Mouse (Mus musculus): ENCODE measurements around the gene Inhbb. TPM values are rescaled to one million over a fixed set of nuclear protein-coding genes. Genes with fewer than 3 reads are reported as not detected.

Inhbb gene
- polyA plus RNA-seq, 1 experiment, result 1.6 TPM

DNA sequence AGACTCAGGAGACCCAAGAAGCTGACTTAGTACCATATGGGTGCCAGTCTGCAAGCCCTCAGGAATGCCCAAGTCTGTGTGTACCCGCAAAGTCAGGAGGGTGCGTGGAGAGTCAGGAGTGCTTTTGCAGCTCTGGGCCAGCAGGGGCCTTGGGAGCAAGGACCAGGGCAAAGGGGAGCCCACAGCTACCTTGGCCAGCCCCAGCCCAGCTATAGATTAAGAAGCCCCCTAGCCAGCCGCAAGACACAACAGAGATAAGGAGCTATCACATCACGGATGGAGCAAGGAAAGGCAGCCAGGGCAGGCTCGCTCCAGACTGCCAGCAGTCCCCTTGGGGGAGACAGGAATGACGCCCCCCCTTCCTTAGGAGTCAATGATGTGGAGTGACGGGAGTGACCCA is 24.2 kb downstream of the Inhbb start:
- peaks cover 2% of the 10 kb centered on the region; the same call in 1 of the 2 replicates for H3K4me1 ChIP-seq (ENCODE audit: control insufficient read depth, insufficient read depth, insufficient read length, low read length)
- H3K36me3 ChIP-seq (ENCODE audit: control insufficient read depth, insufficient read depth, low read length), result no peaks in the 10 kb centered on the region
- H3K27ac ChIP-seq (ENCODE audit: insufficient read depth, low read depth, low read length), result no peak overlapping the region
- H3K4me3 ChIP-seq (ENCODE audit: low read depth, low read length), result no peak overlapping the region
- no peak for TF ChIP-seq POLR2A (IDR thresholded peaks at IDR 0.05; ENCODE audit: low read depth, low read length)
- no peak for TF ChIP-seq CTCF (IDR thresholded peaks at IDR 0.05; ENCODE audit: extremely low read depth, insufficient read length, insufficient replicate concordance, low read depth, low read length)
- WGBS, result 78% methylated on average over 7 of the region's 7 CpGs
- H3K27me3 ChIP-seq (ENCODE audit: control insufficient read depth, insufficient read depth, low read length), result no peaks in the 10 kb centered on the region

DNA sequence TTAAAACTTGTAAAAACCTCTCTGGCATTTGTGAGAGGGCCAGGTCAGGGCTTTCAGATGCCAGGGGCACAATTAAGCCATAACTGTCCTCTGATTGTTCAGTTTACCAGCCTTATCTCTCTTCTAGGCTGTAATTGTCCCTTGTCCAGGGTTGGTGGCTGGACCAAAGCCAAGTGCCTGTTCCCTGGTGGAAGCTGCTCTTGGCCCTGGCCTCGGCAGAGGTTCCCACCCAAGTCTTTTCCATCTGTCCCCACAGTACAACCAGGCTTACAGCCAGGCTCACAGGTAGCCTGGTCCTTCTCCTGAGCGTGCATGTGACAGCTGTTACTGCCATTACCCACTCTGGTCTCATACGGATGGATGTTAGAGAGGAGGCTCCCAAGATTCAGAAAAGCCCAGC is 30.7 kb downstream of the Inhbb start:
- 15% methylated on average over 3 of the region's 3 CpGs for WGBS
- TF ChIP-seq POLR2A (IDR thresholded peaks at IDR 0.05; ENCODE audit: low read depth, low read length), result no peak
- TF ChIP-seq CTCF (IDR thresholded peaks at IDR 0.05; ENCODE audit: extremely low read depth, insufficient read length, insufficient replicate concordance, low read depth, low read length), result no peak
- Histone ChIP-seq H3K27ac (ENCODE audit: insufficient read depth, low read depth, low read length) (no peak overlapping the region), H3K27me3 (ENCODE audit: control insufficient read depth, insufficient read depth, low read length) (peaks cover 3% of the 10 kb centered on the region; the same call in 1 of the 2 replicates), H3K4me1 (ENCODE audit: control insufficient read depth, insufficient read depth, insufficient read length, low read length) (peaks cover 13% of the 10 kb centered on the region; the same call in 1 of the 2 replicates), H3K36me3 (ENCODE audit: control insufficient read depth, insufficient read depth, low read length) (no peaks in the 10 kb centered on the region), H3K4me3 (ENCODE audit: low read depth, low read length) (no peak overlapping the region)

DNA sequence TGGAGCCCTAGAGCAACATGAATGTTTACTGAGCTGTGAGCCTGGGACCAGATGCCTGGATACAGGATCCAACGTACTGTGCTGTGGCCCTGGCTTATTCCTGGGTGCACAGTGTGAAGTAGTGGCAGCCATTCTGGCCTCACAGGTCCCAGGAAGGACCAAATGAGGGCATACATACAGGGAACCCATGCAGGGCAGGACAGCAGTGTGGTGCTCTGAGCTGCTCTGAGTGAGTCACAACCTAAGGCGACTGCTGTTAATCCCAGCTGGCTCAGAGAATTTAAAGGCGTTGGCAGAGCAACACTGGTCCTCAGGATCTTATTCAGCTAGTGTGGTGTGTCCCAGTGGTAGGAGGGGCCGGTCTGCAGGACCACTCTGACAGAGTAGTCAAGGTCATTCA is 31.4 kb downstream of the Inhbb start:
- no peak overlapping the region for H3K4me3 ChIP-seq (ENCODE audit: low read depth, low read length)
- no peak for TF ChIP-seq CTCF (IDR thresholded peaks at IDR 0.05; ENCODE audit: extremely low read depth, insufficient read length, insufficient replicate concordance, low read depth, low read length)
- peaks cover 3% of the 10 kb centered on the region; the same call in 1 of the 2 replicates for H3K27me3 ChIP-seq (ENCODE audit: control insufficient read depth, insufficient read depth, low read length)
- 40% methylated on average over 4 of the region's 4 CpGs for WGBS
- no peak overlapping the region for H3K27ac ChIP-seq (ENCODE audit: insufficient read depth, low read depth, low read length)
- peaks cover 13% of the 10 kb centered on the region; the same call in 1 of the 2 replicates for H3K4me1 ChIP-seq (ENCODE audit: control insufficient read depth, insufficient read depth, insufficient read length, low read length)
- H3K36me3 ChIP-seq (ENCODE audit: control insufficient read depth, insufficient read depth, low read length), result no peaks in the 10 kb centered on the region

DNA sequence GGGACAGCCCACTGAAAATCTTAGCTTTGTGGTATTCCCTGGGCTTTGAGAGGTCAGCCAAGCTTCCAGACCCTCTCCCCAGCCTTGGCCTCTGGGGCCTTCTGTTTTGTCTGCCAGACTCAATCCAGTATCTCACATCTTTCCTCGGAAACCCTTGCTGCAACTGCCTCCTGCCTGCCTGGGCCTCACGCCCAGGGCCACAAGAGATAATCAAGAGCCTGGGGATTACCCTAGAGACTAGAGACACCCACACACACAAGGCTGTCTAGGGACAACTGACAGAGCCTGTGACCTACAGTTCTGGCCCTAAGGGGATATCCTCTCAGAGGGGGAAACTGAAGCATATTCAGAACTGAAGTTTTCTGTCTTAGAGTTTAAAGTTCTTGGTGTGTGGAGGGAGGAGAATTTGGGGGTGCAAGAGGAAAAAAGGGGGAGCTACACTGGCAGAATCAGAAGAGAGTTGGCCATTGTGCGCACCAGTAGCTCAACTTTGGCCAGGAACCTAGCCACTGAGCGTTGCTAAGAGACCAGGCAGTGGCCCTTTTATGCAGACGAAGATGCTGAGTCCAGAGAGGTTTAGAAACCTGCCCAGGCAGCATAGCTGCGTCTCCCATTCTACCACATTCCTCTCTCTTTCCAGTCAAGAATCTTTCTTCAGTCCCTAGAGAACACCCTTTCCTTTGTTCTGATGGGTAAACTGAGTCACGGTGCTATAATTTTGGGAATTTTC is 32.1 kb downstream of the Inhbb start:
- TF ChIP-seq CTCF (IDR thresholded peaks at IDR 0.05; ENCODE audit: extremely low read depth, insufficient read length, insufficient replicate concordance, low read depth, low read length) (no peak), POLR2A (IDR thresholded peaks at IDR 0.05; ENCODE audit: low read depth, low read length) (no peak)
- peaks cover 13% of the 10 kb centered on the region; the same call in 1 of the 2 replicates for H3K4me1 ChIP-seq (ENCODE audit: control insufficient read depth, insufficient read depth, insufficient read length, low read length)
- no peak overlapping the region for H3K27ac ChIP-seq (ENCODE audit: insufficient read depth, low read depth, low read length)
- no peaks in the 10 kb centered on the region for H3K36me3 ChIP-seq (ENCODE audit: control insufficient read depth, insufficient read depth, low read length)
- 66% methylated on average over 7 of the region's 7 CpGs for WGBS
- H3K4me3 ChIP-seq (ENCODE audit: low read depth, low read length), result no peak overlapping the region
- peaks cover 3% of the 10 kb centered on the region; the same call in 1 of the 2 replicates for H3K27me3 ChIP-seq (ENCODE audit: control insufficient read depth, insufficient read depth, low read length)

DNA sequence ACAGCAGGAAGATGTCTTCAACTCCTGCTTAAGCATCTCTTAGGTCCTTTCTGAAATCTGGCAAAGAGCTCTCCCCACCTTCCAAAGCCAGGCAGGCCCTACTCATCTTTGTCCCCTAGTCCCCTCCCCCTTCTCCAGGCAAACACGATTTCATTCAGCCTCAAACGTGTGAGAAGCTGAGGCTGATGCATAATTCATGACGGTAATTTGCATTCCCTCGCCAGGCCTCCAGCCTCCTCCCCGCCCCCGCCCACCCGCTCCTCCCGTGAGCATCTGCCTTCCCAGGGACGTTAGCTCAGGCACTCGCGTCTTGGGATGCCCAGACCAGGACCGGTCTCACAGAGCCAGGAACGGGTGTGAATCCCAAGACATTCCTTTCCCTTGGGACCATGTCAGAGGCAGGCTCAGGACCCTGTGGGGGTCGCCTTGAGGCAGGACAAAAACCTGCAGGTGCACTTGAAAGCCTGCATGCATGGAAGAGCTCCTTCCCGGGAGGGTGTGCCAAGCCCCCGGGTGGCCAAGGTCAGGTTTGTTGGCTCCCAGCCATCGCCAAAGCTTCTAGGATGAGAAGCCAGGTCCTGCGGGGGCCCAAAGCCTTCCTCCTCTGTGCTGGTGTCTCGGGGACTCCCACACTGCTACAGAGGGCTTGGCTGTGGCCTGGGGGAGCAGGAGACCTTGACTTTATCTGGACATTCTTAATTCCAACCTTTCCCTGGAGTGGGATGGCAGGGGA is 33.2 kb downstream of the Inhbb start:
- no peaks in the 10 kb centered on the region for H3K36me3 ChIP-seq (ENCODE audit: control insufficient read depth, insufficient read depth, low read length)
- WGBS, result 6% methylated on average over 19 of the region's 19 CpGs
- TF ChIP-seq CTCF (IDR thresholded peaks at IDR 0.05; ENCODE audit: extremely low read depth, insufficient read length, insufficient replicate concordance, low read depth, low read length), result no peak
- no peak for TF ChIP-seq POLR2A (IDR thresholded peaks at IDR 0.05; ENCODE audit: low read depth, low read length)

DNA sequence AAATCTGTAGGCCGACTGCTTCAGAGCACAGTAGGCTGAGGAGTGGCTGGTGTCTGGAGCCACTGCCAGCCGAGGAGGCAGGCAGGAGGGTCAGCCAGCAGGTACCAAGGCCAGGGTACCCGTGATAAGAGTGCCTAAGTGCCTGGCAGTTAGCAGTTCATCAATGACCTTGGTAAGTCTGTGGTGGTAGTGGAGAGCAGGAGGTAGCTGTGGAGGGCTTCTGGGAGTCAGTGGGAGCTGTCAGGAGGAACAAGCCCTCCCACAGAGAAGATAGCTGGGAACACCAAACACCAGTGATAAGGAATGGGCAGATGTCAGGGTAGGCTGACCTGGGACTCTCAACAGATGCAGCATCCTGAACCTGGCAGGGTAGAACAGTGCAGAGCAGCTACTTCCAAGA is 35.7 kb downstream of the Inhbb start:
- Histone ChIP-seq H3K4me3 (ENCODE audit: low read depth, low read length) (no peak overlapping the region), H3K27me3 (ENCODE audit: control insufficient read depth, insufficient read depth, low read length) (peaks cover 3% of the 10 kb centered on the region; the same call in 1 of the 2 replicates), H3K36me3 (ENCODE audit: control insufficient read depth, insufficient read depth, low read length) (no peaks in the 10 kb centered on the region), H3K4me1 (ENCODE audit: control insufficient read depth, insufficient read depth, insufficient read length, low read length) (peaks cover 5% of the 10 kb centered on the region; the same call in 1 of the 2 replicates), H3K27ac (ENCODE audit: insufficient read depth, low read depth, low read length) (no peak overlapping the region)
- 61% methylated on average over 3 of the region's 3 CpGs for WGBS
- no peak for TF ChIP-seq CTCF (IDR thresholded peaks at IDR 0.05; ENCODE audit: extremely low read depth, insufficient read length, insufficient replicate concordance, low read depth, low read length)
- no peak for TF ChIP-seq POLR2A (IDR thresholded peaks at IDR 0.05; ENCODE audit: low read depth, low read length)

More for the DNA sequence above, 33.2 kb downstream of the Inhbb start:
- Histone ChIP-seq H3K27me3 (ENCODE audit: control insufficient read depth, insufficient read depth, low read length) (peaks cover 3% of the 10 kb centered on the region; the same call in 1 of the 2 replicates), H3K27ac (ENCODE audit: insufficient read depth, low read depth, low read length) (no peak overlapping the region), H3K4me1 (ENCODE audit: control insufficient read depth, insufficient read depth, insufficient read length, low read length) (peaks cover 13% of the 10 kb centered on the region; the same call in 1 of the 2 replicates), H3K4me3 (ENCODE audit: low read depth, low read length) (no peak overlapping the region)

DNA sequence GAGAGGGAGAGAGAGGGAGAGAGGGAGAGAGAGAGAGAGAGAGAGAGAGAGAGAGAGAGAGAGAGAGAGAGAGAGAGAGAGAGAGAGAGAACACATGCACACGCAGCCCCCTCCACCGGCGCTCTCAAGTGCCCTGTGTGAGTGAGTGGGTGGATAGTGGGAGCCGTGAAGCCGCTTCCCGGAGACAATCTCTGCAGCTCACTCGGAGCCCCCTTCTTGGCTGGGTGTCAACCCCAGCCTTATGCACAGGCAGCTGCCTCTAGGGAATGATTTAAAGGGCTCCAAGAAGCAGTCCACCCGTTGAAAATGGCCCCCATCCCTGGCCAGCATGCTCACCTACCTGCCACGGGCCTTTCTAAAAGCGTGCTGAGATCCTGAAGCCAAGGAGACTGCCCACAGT is 38.1 kb downstream of the Inhbb start:
- Histone ChIP-seq H3K27me3 (ENCODE audit: control insufficient read depth, insufficient read depth, low read length) (peaks cover 3% of the 10 kb centered on the region; the same call in 1 of the 2 replicates), H3K36me3 (ENCODE audit: control insufficient read depth, insufficient read depth, low read length) (no peaks in the 10 kb centered on the region), H3K4me1 (ENCODE audit: control insufficient read depth, insufficient read depth, insufficient read length, low read length) (no peaks in the 10 kb centered on the region), H3K27ac (ENCODE audit: insufficient read depth, low read depth, low read length) (no peak overlapping the region), H3K4me3 (ENCODE audit: low read depth, low read length) (no peak overlapping the region)
- no peak for TF ChIP-seq CTCF (IDR thresholded peaks at IDR 0.05; ENCODE audit: extremely low read depth, insufficient read length, insufficient replicate concordance, low read depth, low read length)
- no peak for TF ChIP-seq POLR2A (IDR thresholded peaks at IDR 0.05; ENCODE audit: low read depth, low read length)
- 61% methylated on average over 10 of the region's 10 CpGs for WGBS
